Mouse (Mus musculus) MEL (cell line): ENCODE measurements around the gene Rpap1.

Experiments
- POLR2A ChIP-seq, 2 experiments: IDR thresholded peaks; 2 replicates each; pipeline ENCODE4 v1.6.1; 2011 to 2012; ENCODE audit warnings: low read length in 2 of 2, mild to moderate bottlenecking in 2 of 2, control low read depth in 1 of 2, improper control_type of control experiment in 1 of 2, low read depth in 1 of 2, moderate library complexity in 1 of 2; ENCODE audit not compliant: control insufficient read depth in 1 of 2, insufficient read depth in 1 of 2, poor library complexity in 1 of 2
- TAL1 ChIP-seq: IDR thresholded peaks from 2 replicates; pipeline ENCODE4 v1.6.1; 2012; ENCODE audit warnings: mild to moderate bottlenecking, inconsistent platforms, low read length, moderate library complexity, mixed read lengths

GRCm38 (mm10) chr2:119757601-119758100 is 29.7 kb downstream of the Rpap1 start:
- no peak for TF ChIP-seq TAL1
- no peak for TF ChIP-seq POLR2A (IDR thresholded peaks at IDR 0.05; ENCODE audit: control insufficient read depth in 1 of 2, insufficient read depth in 1 of 2, low read depth in 1 of 2, low read length in 2 of 2, poor library complexity in 1 of 2)
